Mouse (Mus musculus) CH12.LX (cell line): ENCODE measurements around the gene Sele. TPM values are rescaled to one million over a fixed set of nuclear protein-coding genes. Genes with fewer than 3 reads are reported as not detected.

Experiments
- DNase-seq: peaks from one replicate; pipeline ENCODE4 v3.0.0-alpha.2; 2013; ENCODE audit errors: extremely low read depth
- H3K27ac ChIP-seq: 2 replicates; pipeline ENCODE4 v1.5.1; 2012; ENCODE audit warnings: low read depth, mild to moderate bottlenecking, control low read depth, moderate library complexity; ENCODE audit not compliant: insufficient read depth
- H3K27me3 ChIP-seq: replicated peaks from 2 replicates; pipeline ENCODE3; 2012; ENCODE audit warnings: inconsistent platforms
- H3K36me3 ChIP-seq, 2 experiments: replicated peaks in 1 of 2; 2 replicates each; pipeline versions ENCODE3 to v1.6.1; 2012; ENCODE audit warnings: inconsistent platforms in 1 of 2, low read length in 1 of 2, mild to moderate bottlenecking in 1 of 2, mixed read lengths in 1 of 2, moderate library complexity in 1 of 2; ENCODE audit not compliant: control insufficient read depth in 1 of 2, insufficient read depth in 1 of 2
- H3K4me1 ChIP-seq, 2 experiments: 2 replicates each; pipeline ENCODE4 v1.6.1; 2012; ENCODE audit warnings: inconsistent platforms in 1 of 2, moderate library complexity in 1 of 2; ENCODE audit not compliant: insufficient read depth in 2 of 2, control insufficient read depth in 1 of 2
- H3K4me2 ChIP-seq: 2 replicates; pipeline ENCODE4 v1.6.1; 2012; ENCODE audit warnings: low read depth, mild to moderate bottlenecking, control low read depth; ENCODE audit not compliant: poor library complexity, insufficient read depth, severe bottlenecking
- H3K4me3 ChIP-seq, 3 experiments: fragments of 150-350 bp in 1 of 3; sonication (generic) in 1 of 3; replicated peaks in 1 of 3; 2 replicates each; pipeline versions ENCODE3 to v1.5.1; 2011 to 2012; ENCODE audit warnings: low read depth in 2 of 3, low read length in 2 of 3, mild to moderate bottlenecking in 2 of 3, moderate library complexity in 2 of 3, control low read depth in 1 of 3, improper control_type of control experiment in 1 of 3, inconsistent platforms in 1 of 3, mixed read lengths in 1 of 3; ENCODE audit not compliant: poor library complexity in 1 of 3
- H3K79me2 ChIP-seq: replicated peaks from 2 replicates; pipeline ENCODE4 v1.6.1; 2012; ENCODE audit warnings: mild to moderate bottlenecking, moderate library complexity; ENCODE audit not compliant: control insufficient read depth, poor library complexity, insufficient read depth, severe bottlenecking; ENCODE audit errors: extremely low read depth
- H3K9ac ChIP-seq: 2 replicates; pipeline ENCODE4 v1.6.1; 2012; ENCODE audit warnings: low read depth, mild to moderate bottlenecking, control low read depth, moderate library complexity; ENCODE audit not compliant: insufficient read depth
- H3K9me3 ChIP-seq: replicated peaks from 2 replicates; pipeline ENCODE3; 2012; ENCODE audit warnings: low read length, inconsistent platforms, mixed read lengths
- CTCF ChIP-seq, 2 experiments: IDR thresholded peaks in 1 of 2; conservative IDR thresholded peaks in 1 of 2; 2 replicates each; pipeline ENCODE4 v1.5.1; 2011 to 2012; ENCODE audit warnings: low read depth in 2 of 2, low read length in 2 of 2, improper control_type of control experiment in 1 of 2, inconsistent platforms in 1 of 2, mild to moderate bottlenecking in 1 of 2, moderate library complexity in 1 of 2
- ELF1 ChIP-seq: IDR thresholded peaks from 2 replicates; pipeline ENCODE4 v1.6.1; 2014; ENCODE audit warnings: low read depth, mild to moderate bottlenecking, inconsistent platforms, low read length, improper control_type of control experiment
- EP300 ChIP-seq: IDR thresholded peaks from 2 replicates; pipeline ENCODE4 v1.6.1; 2011; ENCODE audit warnings: low read length, improper control_type of control experiment
- ETS1 ChIP-seq: conservative IDR thresholded peaks from 2 replicates; pipeline ENCODE4 v1.6.1; 2012; ENCODE audit warnings: low read depth, mild to moderate bottlenecking, inconsistent platforms, low read length, improper control_type of control experiment, moderate library complexity
- GABPA ChIP-seq: IDR thresholded peaks from 2 replicates; pipeline ENCODE4 v1.6.1; 2012; ENCODE audit warnings: low read depth, low read length, improper control_type of control experiment, inconsistent platforms; ENCODE audit not compliant: insufficient replicate concordance
- IRF4 ChIP-seq: IDR thresholded peaks from 2 replicates; pipeline ENCODE4 v1.6.1; 2014; ENCODE audit warnings: low read depth, mild to moderate bottlenecking, inconsistent platforms, low read length, improper control_type of control experiment
- JUND ChIP-seq: conservative IDR thresholded peaks from 2 replicates; pipeline ENCODE4 v1.6.1; 2011; ENCODE audit warnings: low read depth, low read length, improper control_type of control experiment
- KAT2A ChIP-seq: IDR thresholded peaks from 2 replicates; pipeline ENCODE4 v1.6.1; 2012; ENCODE audit warnings: low read length, improper control_type of control experiment, inconsistent platforms; ENCODE audit not compliant: insufficient replicate concordance
- MAFK ChIP-seq: IDR thresholded peaks from 2 replicates; pipeline ENCODE4 v1.6.1; 2011; ENCODE audit warnings: low read length, improper control_type of control experiment; ENCODE audit not compliant: insufficient replicate concordance
- MAZ ChIP-seq: IDR thresholded peaks from 2 replicates; pipeline ENCODE4 v1.6.1; 2012; ENCODE audit warnings: low read depth, mild to moderate bottlenecking, inconsistent platforms, low read length, improper control_type of control experiment, moderate library complexity
- MEF2A ChIP-seq: IDR thresholded peaks from 2 replicates; pipeline ENCODE4 v1.6.1; 2014; ENCODE audit warnings: low read depth, mild to moderate bottlenecking, inconsistent platforms, low read length, improper control_type of control experiment, borderline replicate concordance
- MXI1 ChIP-seq: IDR thresholded peaks from 2 replicates; pipeline ENCODE4 v1.6.1; 2011; ENCODE audit warnings: mild to moderate bottlenecking, low read depth, low read length, improper control_type of control experiment
- NRF1 ChIP-seq: IDR thresholded peaks from 2 replicates; pipeline ENCODE4 v1.6.1; 2014; ENCODE audit warnings: low read depth, mild to moderate bottlenecking, inconsistent platforms, low read length, improper control_type of control experiment, moderate library complexity
- PAX5 ChIP-seq: IDR thresholded peaks from 2 replicates; pipeline ENCODE4 v1.6.1; 2012; ENCODE audit warnings: low read length, inconsistent platforms, mixed read lengths
- RAD21 ChIP-seq: IDR thresholded peaks from 2 replicates; pipeline ENCODE4 v1.6.1; 2011; ENCODE audit warnings: low read depth, mild to moderate bottlenecking, low read length, improper control_type of control experiment, moderate library complexity
- RCOR1 ChIP-seq: conservative IDR thresholded peaks from 2 replicates; pipeline ENCODE4 v1.6.1; 2012; ENCODE audit warnings: low read depth, mild to moderate bottlenecking, inconsistent platforms, low read length, improper control_type of control experiment
- SIN3A ChIP-seq: IDR thresholded peaks from 2 replicates; pipeline ENCODE4 v1.6.1; 2012; ENCODE audit warnings: low read length, improper control_type of control experiment, inconsistent platforms
- SMC3 ChIP-seq: IDR thresholded peaks from 2 replicates; pipeline ENCODE4 v1.6.1; 2011; ENCODE audit warnings: low read depth, low read length, improper control_type of control experiment
- UBTF ChIP-seq: IDR thresholded peaks from 2 replicates; pipeline ENCODE4 v1.6.1; 2012; ENCODE audit warnings: low read depth, mild to moderate bottlenecking, inconsistent platforms, low read length, improper control_type of control experiment, moderate library complexity
- ZKSCAN1 ChIP-seq: IDR thresholded peaks from 2 replicates; pipeline ENCODE4 v1.6.1; 2012; ENCODE audit warnings: low read depth, inconsistent platforms, low read length, improper control_type of control experiment, borderline replicate concordance
- ZMIZ1 ChIP-seq: IDR thresholded peaks from 2 replicates; pipeline ENCODE4 v1.6.1; 2012; ENCODE audit warnings: low read depth, mild to moderate bottlenecking, inconsistent platforms, low read length, improper control_type of control experiment
- ZNF384 ChIP-seq: IDR thresholded peaks from 2 replicates; pipeline ENCODE4 v1.6.1; 2012; ENCODE audit warnings: low read depth, low read length, improper control_type of control experiment, inconsistent platforms
- dilution Hi-C: fragments of 300-500 bp; cut with MboI; formaldehyde crosslinking; loops from 2 replicates; pipeline ENCODE4 v1.14.3; 2020; ENCODE audit warnings: low sequenced_read_pairs; ENCODE audit not compliant: extremely low pct_unique_long_range_greater_than_20kb, extremely low pct_ligation_motif_present
- in situ Hi-C: fragments of 300-500 bp; cut with MboI; formaldehyde crosslinking; loops from 3 replicates; pipeline ENCODE4 v1.14.3; 2019; ENCODE audit warnings: low sequenced_read_pairs, low pct_ligation_motif_present, low pct_unique_long_range_greater_than_20kb, mixed read lengths
- polyA plus RNA-seq: library from polyadenylated mRNA; unstranded; fragments of >175 nt; gene quantifications from 2 replicates; pipeline ENCODE4 v1.2.1, GENCODE M21; 2012; ENCODE audit warnings: low read depth; ENCODE audit not compliant: insufficient read length
- total RNA-seq, 2 experiments: library from RNA; depleted of rRNA; stranded (reverse); fragments of 300-350 nt in 1 of 2; fragments of >200 nt in 1 of 2; gene quantifications; 2 replicates each; pipeline ENCODE4 v1.2.3; 2012 to 2014

The Sele gene
- total and polyA plus RNA-seq, 3 experiments, result not detected

- dilution Hi-C loops, result no loop called here
- Histone ChIP-seq H3K9me3 (no peaks in the 10 kb centered on the region), H3K27ac (no peak overlapping the region), H3K27me3 (no peaks in the 10 kb centered on the region), H3K9ac (no peak overlapping the region), H3K79me2 (no peaks in the 10 kb centered on the region), H3K36me3 (no peaks in the 10 kb centered on the region), H3K4me2 (no peak overlapping the region), H3K4me3 (no peak overlapping the region), H3K4me1 (no peaks in the 10 kb centered on the region)
- in situ Hi-C loops, result no loop called here
- no peak for DNase-seq
- TF ChIP-seq ZNF384, result no peak
- no peak for TF ChIP-seq JUND
- TF ChIP-seq CTCF (conservative IDR thresholded peaks at IDR 0.05 in 1 of 2, IDR thresholded peaks at IDR 0.05 in 1 of 2; ENCODE audit: low read depth in 2 of 2, low read length in 2 of 2), result no peak
- no peak for TF ChIP-seq SIN3A
- TF ChIP-seq IRF4, result no peak
- no peak for TF ChIP-seq GABPA
- no peak for TF ChIP-seq PAX5
- TF ChIP-seq EP300, result no peak
- TF ChIP-seq MAZ, result no peak
- no peak for TF ChIP-seq ELF1
- no peak for TF ChIP-seq SMC3
- TF ChIP-seq MXI1, result no peak
- no peak for TF ChIP-seq ZMIZ1
- no peak for TF ChIP-seq MEF2A
- no peak for TF ChIP-seq NRF1
- TF ChIP-seq MAFK, result no peak
Measured at GRCm38 (mm10) chr1:164014616-164015015, 33.4 kb upstream of the Sele start.

GRCm38 (mm10) chr1:164018221-164018896 lies 29.7 kb upstream of the Sele start:
- Histone ChIP-seq H3K27ac (no peak overlapping the region), H3K4me1 (no peaks in the 10 kb centered on the region), H3K9me3 (no peaks in the 10 kb centered on the region), H3K27me3 (no peaks in the 10 kb centered on the region), H3K36me3 (no peaks in the 10 kb centered on the region), H3K79me2 (no peaks in the 10 kb centered on the region), H3K4me3 (no peak overlapping the region), H3K9ac (no peak overlapping the region), H3K4me2 (no peak overlapping the region)
- in situ Hi-C loops, result no loop called here
- dilution Hi-C loops, result no loop called here
- DNase-seq, result no peak
- TF ChIP-seq MEF2A, result no peak
- no peak for TF ChIP-seq SIN3A
- TF ChIP-seq ETS1, result no peak
- no peak for TF ChIP-seq UBTF
- no peak for TF ChIP-seq RCOR1
- TF ChIP-seq KAT2A, result no peak
- no peak for TF ChIP-seq PAX5
- TF ChIP-seq ZKSCAN1, result no peak
- no peak for TF ChIP-seq RAD21
